Mouse (Mus musculus): ENCODE measurements at regions not wholly inside any gene's neighbourhood (a gene's known extent, or its start where the extent isn't known, plus 50 kb on each side); places are given as distances from the start of the nearest gene placed in this dataset.

DNA sequence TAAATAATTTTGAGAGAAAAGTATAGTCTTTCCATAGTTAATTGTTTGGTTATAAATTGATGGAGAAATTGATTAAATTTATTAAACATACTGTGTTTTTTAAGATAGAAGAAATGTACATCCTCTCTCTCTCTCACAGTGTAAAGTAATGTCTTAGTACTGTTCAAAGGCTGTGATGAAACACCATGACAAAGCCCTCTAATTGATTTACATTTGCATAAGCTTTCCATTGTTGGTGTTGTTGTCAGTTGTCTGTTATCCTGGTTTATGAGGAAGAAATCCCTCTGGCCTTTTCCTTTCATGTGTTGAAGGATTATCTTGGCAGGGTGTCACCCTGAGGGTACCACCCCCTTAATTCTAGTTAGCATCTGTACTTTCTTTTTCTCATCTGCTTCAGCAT is 207.2 kb upstream of the Dmd start:
- no peak for DNase-seq (ENCODE audit: low spot score in 2 of 2)

GRCm38 (mm10) chrX:82764204-82764603 is 184.5 kb upstream of the Dmd start:
- no peak for DNase-seq (ENCODE audit: low spot score in 2 of 2)

- DNase-seq (ENCODE audit: low spot score in 2 of 2), result no peak
These were observed 139.5 kb upstream of the Dmd start for GRCm38 (mm10) chrX:82809171-82809570.

DNA sequence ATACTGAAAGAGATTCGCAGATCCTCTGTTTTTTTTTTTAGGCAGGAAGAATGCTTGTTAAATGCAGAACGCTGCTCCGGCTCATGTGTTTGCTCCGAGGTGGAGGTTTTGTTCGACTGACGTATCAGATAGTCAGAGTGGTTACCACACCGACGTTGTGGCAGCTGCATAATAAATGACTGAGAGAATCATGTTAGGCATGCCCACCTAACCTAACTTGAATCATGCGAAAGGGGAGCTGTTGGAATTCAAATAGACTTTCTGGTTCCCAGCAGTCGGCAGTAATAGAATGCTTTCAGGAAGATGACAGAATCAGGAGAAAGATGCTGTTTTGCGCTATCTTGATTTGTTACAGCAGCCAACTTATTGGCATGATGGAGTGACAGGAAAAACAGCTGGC is 134.1 kb upstream of the Dmd start:
- DNase-seq (ENCODE audit: low spot score in 2 of 2), result peak; percentile 9 to 16

DNA sequence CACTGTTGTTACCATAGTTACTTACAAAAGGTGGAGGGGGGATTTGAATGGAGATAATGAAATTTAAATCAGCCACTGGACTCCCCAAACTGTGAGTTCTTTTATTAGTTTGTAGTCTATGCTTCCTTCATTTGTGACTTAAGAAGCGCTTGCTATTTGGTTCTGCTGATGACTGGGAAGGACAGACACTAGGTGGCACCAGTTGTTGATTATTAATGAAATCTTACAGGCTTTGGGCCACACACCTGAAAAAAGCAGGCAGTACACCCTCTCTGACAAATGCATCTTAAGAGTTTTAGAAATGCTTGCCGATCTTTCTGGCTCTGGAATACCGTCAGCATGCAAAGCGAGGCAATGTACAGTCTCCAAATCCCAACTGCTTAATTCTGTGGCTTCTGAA is 131.6 kb upstream of the Dmd start:
- DNase-seq (ENCODE audit: low spot score in 2 of 2), result peak; percentile 8 to 19

GRCm38 (mm10) chrX:82823606-82824005 is 125.1 kb upstream of the Dmd start:
- DNase-seq (ENCODE audit: low spot score in 2 of 2), result no peak

DNA sequence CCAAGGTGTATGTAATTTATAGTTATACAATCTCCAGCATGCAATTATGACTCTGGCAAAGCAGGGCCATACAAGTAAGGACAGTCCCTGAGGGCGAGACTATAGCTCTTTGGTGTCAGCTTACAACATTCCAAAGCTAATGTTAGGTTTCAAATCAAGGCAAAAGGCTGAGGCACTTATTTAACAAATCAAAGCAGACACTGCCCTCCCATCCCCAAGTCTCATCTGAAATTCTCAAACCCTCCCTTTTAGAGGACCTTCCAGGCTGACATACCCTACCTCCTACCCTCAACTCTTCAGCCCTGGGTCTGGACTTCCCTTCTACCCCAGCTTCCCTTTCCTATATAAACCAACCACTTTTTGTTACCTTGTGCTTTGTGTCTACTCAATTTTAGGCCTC is 82.6 kb upstream of the Dmd start:
- no peak for DNase-seq (ENCODE audit: low spot score in 2 of 2)
